Mouse (Mus musculus) adrenal gland, adult 18-20 months (tissue): ENCODE data around the gene Cdyl. TPM values are rescaled to one million over a fixed set of nuclear protein-coding genes. Genes with fewer than 3 reads are reported as not detected.
A peak's percentile ranks its signal among the peaks of the same experiment; 100 is the strongest.
"Not testable (repeated sequence)": the region's sequence is repeated elsewhere in the genome, so short reads cannot be mapped to it uniquely, and the experiment has no call there.

Experiments
- DNase-seq, 2 experiments: peaks; one replicate each; pipeline ENCODE4 v3.0.0; 2021 to 2022; ENCODE audit warnings: low spot score in 2 of 2
- total RNA-seq, 2 experiments: library from RNA; stranded (reverse); gene quantifications; 1 replicate in 1 of 2; 2 replicates in 1 of 2; pipeline ENCODE4 v1.2.3; 2021

The Cdyl gene
- total RNA-seq, 2 experiments from 2014 or later: 14.2 to 16.6 TPM

DNA sequence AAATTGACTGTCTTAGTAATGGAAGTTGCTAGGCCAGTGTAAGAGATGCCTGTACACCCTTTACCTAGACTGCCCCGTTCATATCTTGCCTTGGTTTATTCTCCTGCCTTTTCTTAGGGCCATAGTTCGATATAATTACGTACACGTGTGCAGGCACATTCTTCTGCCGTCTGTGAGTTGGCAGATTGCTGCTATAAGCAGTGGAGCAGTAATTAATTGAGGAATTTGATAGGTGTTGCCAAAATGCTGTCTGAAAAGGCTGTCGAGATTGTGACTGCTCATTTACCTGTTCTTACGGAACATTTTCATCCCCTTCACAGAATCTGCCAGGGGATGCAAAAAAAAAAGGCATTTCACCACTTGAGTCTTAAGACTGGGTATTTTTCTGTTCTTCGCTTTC, 163.2 kb downstream of the Cdyl start:
- DNase-seq: no peak

- no peak for DNase-seq
Observed at GRCm38 (mm10) chr13:35825639-35826038, 166.0 kb downstream of the Cdyl start.

GRCm38 (mm10) chr13:35832676-35833075, 173.0 kb downstream of the Cdyl start:
- DNase-seq: peak in 1 of 2 experiments; percentile 25

DNA sequence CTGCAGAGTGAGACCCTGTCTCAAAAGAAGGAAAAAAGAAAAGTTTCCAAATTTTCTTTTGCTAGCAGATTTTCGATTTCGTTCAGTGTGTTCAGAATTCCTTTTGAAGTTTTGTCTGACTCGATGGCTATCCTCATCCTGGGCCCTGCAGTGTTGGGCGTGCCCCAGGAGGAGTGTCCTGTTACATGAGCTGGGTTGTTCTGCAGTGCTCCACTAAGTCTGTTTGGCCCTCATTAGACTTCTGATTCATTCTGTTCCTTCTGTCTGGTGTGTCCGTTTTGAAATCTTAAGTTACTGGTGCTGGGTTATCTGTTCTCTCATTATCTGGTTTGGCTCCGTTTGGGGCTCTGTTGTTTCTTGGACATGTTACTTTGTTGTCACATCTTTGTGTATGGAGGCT, 174.3 kb downstream of the Cdyl start:
- DNase-seq: no peak

DNA sequence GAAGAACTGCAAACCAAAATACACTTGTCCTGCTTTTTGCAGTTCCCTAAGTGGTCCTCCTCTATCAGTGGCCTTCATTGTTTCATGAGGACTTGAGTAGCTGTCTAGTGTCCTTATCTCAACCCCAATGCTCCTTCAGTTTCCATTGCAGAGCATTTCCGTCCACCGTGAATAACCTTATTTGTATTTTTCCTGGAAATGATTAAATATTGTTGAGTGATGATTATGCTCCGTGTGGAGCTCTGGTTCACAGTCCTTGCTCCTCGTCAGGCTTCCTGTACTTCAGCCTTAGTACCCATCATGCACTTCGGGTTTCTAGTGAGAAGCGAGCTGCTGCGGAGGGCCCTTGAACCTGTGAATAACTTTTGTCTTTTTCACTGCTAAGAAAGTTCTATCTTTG, 176.0 kb downstream of the Cdyl start:
- no peak for DNase-seq

DNA sequence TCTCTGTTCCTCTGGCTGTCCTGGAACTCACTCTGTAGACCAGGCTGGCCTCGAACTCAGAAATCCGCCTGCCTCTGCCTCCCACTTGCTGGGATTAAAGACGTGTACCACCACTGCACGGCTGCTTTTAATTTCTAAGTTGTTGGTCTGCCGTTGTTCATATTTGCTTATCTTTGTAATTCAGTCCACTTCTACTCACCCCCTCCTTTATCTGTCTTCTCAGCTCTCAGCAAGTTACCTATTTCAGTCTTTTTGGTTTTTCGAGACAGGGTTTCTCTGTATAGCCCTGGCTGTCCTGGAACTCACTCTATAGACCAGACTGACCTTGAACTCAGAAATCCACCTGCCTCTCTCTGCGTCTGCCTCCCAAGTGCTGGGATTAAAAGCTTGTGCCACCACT, 176.9 kb downstream of the Cdyl start:
- not testable (repeated sequence) for DNase-seq

- DNase-seq: no peak
Observed at GRCm38 (mm10) chr13:35840102-35840501, 180.5 kb downstream of the Cdyl start.

DNA sequence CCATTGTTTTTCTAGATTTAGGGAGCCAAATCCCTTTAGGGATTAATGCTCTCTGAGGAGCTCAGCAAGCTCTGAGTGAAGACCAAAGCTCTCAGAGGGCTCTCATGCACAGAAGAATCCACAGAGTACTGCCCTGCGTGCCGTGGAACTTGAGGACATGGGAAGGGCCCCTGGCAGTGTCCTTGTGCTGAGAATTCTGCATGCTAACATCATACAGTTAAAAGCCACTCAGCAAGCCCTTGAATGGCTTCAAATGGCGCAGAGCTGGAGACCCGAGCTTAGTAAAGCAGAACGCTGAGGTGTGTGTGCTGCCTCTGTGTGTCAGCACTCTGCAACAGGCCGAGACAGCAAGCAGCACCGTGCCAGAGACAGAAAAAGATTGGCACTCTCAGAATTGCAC, 183.8 kb downstream of the Cdyl start:
- DNase-seq: no peak

GRCm38 (mm10) chr13:35845306-35845705, 185.7 kb downstream of the Cdyl start:
- DNase-seq: no peak

GRCm38 (mm10) chr13:35848694-35849093, 189.1 kb downstream of the Cdyl start:
- DNase-seq: no peak

DNA sequence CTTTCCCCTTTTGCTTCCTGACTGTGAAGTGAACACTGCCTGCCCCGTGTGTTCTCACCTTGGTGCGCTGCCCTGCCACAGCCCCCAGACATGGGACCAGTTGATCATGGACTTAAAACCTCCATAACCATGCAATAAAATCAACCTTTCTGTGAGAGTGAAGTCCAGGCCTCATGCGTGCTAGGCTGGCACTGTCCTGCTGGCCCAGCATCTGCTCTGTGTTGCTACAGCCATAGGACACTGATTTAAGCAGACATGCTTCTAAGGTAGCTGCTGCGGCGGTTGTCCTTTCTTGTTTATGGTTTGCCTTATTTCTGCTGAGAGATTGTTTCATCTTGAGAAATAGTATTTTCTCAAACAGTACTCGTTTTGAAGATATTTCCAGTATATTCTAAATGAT, 191.9 kb downstream of the Cdyl start:
- no peak for DNase-seq

- DNase-seq: no peak
Observed at GRCm38 (mm10) chr13:35852851-35853575, 193.4 kb downstream of the Cdyl start.

DNA sequence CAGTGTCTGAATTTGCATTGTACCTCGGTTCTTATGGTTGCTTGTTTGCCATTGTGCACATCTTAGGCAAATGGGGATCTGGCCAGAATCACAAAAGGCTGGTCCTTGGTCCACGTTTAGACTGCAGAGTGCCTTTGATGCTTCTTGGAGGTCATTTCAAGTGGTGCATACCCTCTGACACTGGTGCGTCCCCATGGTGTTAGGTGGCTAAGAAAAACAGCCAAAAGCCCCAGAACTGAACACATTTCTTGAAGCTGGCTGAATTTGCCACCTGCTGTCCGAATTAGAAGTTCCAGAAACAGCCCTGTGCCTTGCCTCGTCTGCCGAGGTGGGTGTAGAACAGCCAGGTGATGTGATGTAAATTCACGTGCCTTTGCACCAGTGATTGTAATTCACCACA, 197.9 kb downstream of the Cdyl start:
- DNase-seq: no peak

- no peak for DNase-seq
Observed at GRCm38 (mm10) chr13:35860916-35861315, 201.3 kb downstream of the Cdyl start.

- no peak for DNase-seq
Observed at GRCm38 (mm10) chr13:35870659-35871058, 211.0 kb downstream of the Cdyl start.

DNA sequence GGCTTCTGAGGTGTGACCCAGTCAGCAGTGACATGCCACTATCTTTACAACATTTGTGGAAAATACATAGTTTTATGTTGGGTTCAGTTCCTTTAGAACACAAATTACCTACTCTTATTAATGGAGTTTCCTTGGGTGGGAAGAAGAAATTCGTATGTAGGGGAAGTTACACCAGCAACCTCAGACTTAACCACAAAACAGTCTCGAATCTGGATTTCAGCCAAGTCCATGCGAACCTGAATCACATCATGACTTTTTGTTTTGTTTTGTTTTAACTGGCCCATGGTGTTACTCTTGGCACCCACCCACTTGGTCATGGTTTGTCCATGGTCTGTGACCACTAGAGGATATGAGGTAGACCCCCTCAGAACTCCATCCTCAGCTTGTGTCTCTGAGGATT, 211.5 kb downstream of the Cdyl start:
- no peak for DNase-seq

GRCm38 (mm10) chr13:35875396-35875795, 215.8 kb downstream of the Cdyl start:
- no peak for DNase-seq

DNA sequence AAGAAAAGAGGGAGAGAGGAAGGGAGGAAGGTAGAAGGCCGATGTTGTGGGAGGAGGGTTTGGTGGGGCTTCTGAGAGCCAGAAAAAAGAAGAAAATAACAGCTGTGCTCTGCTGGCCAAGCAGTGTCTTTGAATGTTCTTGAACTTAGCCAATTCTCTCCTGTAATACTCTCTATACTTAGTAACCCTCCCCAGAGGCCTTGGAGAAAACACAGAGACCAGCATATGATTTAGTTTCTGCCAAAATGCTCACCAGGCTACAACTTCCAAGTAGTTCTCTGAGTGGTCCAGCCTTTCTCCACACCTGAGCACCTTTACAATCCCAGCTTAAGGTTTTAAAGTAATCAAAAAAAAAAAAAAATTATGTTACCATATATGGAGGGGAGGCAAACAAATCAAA, 218.6 kb downstream of the Cdyl start:
- DNase-seq: no peak

- no peak for DNase-seq
Observed at GRCm38 (mm10) chr13:35879068-35879467, 219.4 kb downstream of the Cdyl start.

- no peak for DNase-seq
Observed at GRCm38 (mm10) chr13:35879519-35879918, 219.9 kb downstream of the Cdyl start.

- no peak for DNase-seq
Observed at GRCm38 (mm10) chr13:35880555-35881046, 221.0 kb downstream of the Cdyl start.

DNA sequence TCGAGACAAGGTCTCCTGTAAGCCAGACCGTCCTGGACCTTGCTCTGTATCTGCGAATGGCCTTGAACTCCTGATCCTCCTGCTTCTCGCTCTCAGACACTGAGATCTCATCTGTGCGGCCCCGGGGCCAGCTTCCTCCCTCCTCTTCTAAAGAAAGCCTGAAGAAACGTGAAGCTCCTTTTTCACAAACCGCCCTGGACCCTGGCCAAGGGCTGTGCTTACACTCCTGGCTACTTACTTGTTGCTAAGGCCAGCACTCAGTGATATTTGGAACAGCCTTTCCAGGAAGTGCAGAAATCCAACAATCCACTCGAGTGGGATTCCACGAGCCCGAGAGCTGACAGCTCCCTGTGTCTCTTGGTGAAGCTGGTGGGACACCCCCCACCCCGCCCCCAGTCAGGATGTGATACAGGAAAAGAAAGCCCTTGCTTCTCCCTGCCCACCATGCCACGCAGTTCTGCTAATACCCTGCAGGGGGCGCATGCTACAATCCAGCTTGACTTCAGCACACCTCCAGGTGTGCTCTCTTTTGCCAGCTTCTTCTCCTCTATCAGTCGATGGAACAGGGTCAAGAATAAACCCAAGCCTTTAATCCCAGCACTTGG, 226.6 kb downstream of the Cdyl start:
- DNase-seq: peak; percentile 58 to 66

- DNase-seq: no peak
Observed at GRCm38 (mm10) chr13:35892866-35893265, 233.2 kb downstream of the Cdyl start.
